Mouse (Mus musculus): ENCODE results near the gene Fgfr2.

The Fgfr2 gene

GRCm38 (mm10) chr7:132931560-132932351 lies 191.4 kb downstream of the Fgfr2 start:
- DNase-seq (ENCODE audit: low spot score) = peak; percentile 35

GRCm38 (mm10) chr7:132930850-132931559 lies 192.1 kb downstream of the Fgfr2 start, which contains the start of gene Zranb1:
TSS of gene Zranb1 (plus strand) at chr7:132931142.
- DNase-seq (ENCODE audit: low spot score) = peak; percentile 97

- no peak for DNase-seq (ENCODE audit: low spot score)
Measured at GRCm38 (mm10) chr7:132930055-132930454, 193.1 kb downstream of the Fgfr2 start.

- no peak for DNase-seq (ENCODE audit: low spot score)
Measured at GRCm38 (mm10) chr7:132927201-132927600, 195.9 kb downstream of the Fgfr2 start.

- no peak for DNase-seq (ENCODE audit: low spot score)
Measured at GRCm38 (mm10) chr7:132925227-132925626, 197.9 kb downstream of the Fgfr2 start.

GRCm38 (mm10) chr7:132921971-132922370 lies 201.2 kb downstream of the Fgfr2 start:
- DNase-seq (ENCODE audit: low spot score) = no peak

GRCm38 (mm10) chr7:132903796-132904195 lies 219.4 kb downstream of the Fgfr2 start:
- no peak for DNase-seq (ENCODE audit: low spot score)

GRCm38 (mm10) chr7:132900826-132901531 lies 222.2 kb downstream of the Fgfr2 start:
- DNase-seq (ENCODE audit: low spot score) = no peak

- DNase-seq (ENCODE audit: low spot score) = peak; percentile 34
Measured at GRCm38 (mm10) chr7:132898234-132898633, 224.9 kb downstream of the Fgfr2 start.

GRCm38 (mm10) chr7:132897258-132897657 lies 225.9 kb downstream of the Fgfr2 start:
- DNase-seq (ENCODE audit: low spot score) = no peak

GRCm38 (mm10) chr7:132896206-132896815 lies 226.8 kb downstream of the Fgfr2 start:
- DNase-seq (ENCODE audit: low spot score) = no peak

GRCm38 (mm10) chr7:132894841-132895555 lies 228.2 kb downstream of the Fgfr2 start:
- no peak for DNase-seq (ENCODE audit: low spot score)

GRCm38 (mm10) chr7:132893336-132893735 lies 229.8 kb downstream of the Fgfr2 start:
- no peak for DNase-seq (ENCODE audit: low spot score)

- DNase-seq (ENCODE audit: low spot score) = no peak
Measured at GRCm38 (mm10) chr7:132892806-132893205, 230.3 kb downstream of the Fgfr2 start.

GRCm38 (mm10) chr7:132892311-132892661 lies 230.9 kb downstream of the Fgfr2 start:
- no peak for DNase-seq (ENCODE audit: low spot score)

- DNase-seq (ENCODE audit: low spot score) = no peak
Measured at GRCm38 (mm10) chr7:132891561-132892310, 231.4 kb downstream of the Fgfr2 start.

GRCm38 (mm10) chr7:132890201-132890600 lies 232.9 kb downstream of the Fgfr2 start:
- DNase-seq (ENCODE audit: low spot score) = no peak

- no peak for DNase-seq (ENCODE audit: low spot score)
Measured at GRCm38 (mm10) chr7:132889691-132890090, 233.5 kb downstream of the Fgfr2 start.

- DNase-seq (ENCODE audit: low spot score) = no peak
Measured at GRCm38 (mm10) chr7:132888518-132889249, 234.5 kb downstream of the Fgfr2 start.

- DNase-seq (ENCODE audit: low spot score) = no peak
Measured at GRCm38 (mm10) chr7:132888052-132888451, 235.1 kb downstream of the Fgfr2 start.

All from spleen, adult 12 weeks (tissue).